Mouse (Mus musculus) bone marrow, adult 2 months (tissue): ENCODE measurements around the gene Aldh3b2.

Experiments
- CTCF ChIP-seq: fragments of 200-500 bp; IDR thresholded peaks from 2 replicates; pipeline ENCODE4 v1.5.1; 2011; ENCODE audit warnings: low read length, control low read depth; ENCODE audit not compliant: control insufficient read depth, insufficient read depth
- POLR2A ChIP-seq: fragments of 200-500 bp; IDR thresholded peaks from 2 replicates; pipeline ENCODE4 v1.6.1; 2011; ENCODE audit warnings: low read depth, mild to moderate bottlenecking, control low read depth, low read length, borderline replicate concordance; ENCODE audit not compliant: control insufficient read depth

DNA sequence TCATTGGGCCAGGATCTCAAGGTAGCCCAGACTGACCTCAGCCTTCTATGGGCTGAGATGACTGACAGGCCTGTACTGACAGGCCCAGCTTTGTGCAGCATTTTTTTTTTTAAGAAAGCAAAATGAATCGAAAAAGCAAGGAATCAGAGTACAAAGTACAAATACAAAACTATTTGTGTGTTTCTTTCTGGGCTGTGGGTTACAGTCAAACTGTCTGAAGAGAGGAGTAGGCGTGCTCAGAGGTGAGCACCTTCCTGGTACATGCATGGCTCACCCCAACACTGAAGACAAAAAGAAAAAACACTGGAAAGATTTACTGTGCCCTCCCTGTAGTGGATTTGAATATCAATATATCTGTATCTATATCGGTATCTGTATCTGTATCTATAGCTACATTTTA lies 24.3 kb upstream of the Aldh3b2 start:
- TF ChIP-seq CTCF = no peak
- TF ChIP-seq POLR2A = no peak
